Mouse (Mus musculus) hindbrain, embryonic 12.5 days (tissue): Measurements from ENCODE around the gene Ulk3. TPM values are rescaled to one million over a fixed set of nuclear protein-coding genes. Genes with fewer than 3 reads are reported as not detected.

ENCODE experiments used
- ATAC-seq: fragments of 200-750 bp; cut with Nextera tagmentation; 2 replicates; pipeline ENCODE4 v1.8.0; 2017; ENCODE audit warnings: moderate TSS enrichment; ENCODE audit not compliant: low FRiP score
- H3K27ac ChIP-seq: fragments of 300-500 bp; sonication (generic); 2 replicates; pipeline ENCODE4 v1.5.1; 2016; ENCODE audit warnings: mild to moderate bottlenecking
- H3K27me3 ChIP-seq: fragments of 300-500 bp; sonication (generic); 2 replicates; pipeline ENCODE4 v1.6.1; 2016; ENCODE audit warnings: mild to moderate bottlenecking
- H3K36me3 ChIP-seq: fragments of 300-500 bp; sonication (generic); 2 replicates; pipeline ENCODE4 v1.6.1; 2016; ENCODE audit warnings: mild to moderate bottlenecking
- H3K4me1 ChIP-seq: fragments of 300-500 bp; sonication (generic); 2 replicates; pipeline ENCODE4 v1.6.1; 2016
- H3K4me2 ChIP-seq: fragments of 300-500 bp; sonication (generic); replicated peaks from 2 replicates; pipeline ENCODE4 v1.6.1; 2016; ENCODE audit warnings: mild to moderate bottlenecking
- H3K4me3 ChIP-seq: fragments of 300-500 bp; sonication (generic); 2 replicates; pipeline ENCODE4 v1.5.1; 2016; ENCODE audit warnings: mild to moderate bottlenecking
- H3K9ac ChIP-seq: fragments of 300-500 bp; sonication (generic); 2 replicates; pipeline ENCODE4 v1.6.1; 2016; ENCODE audit warnings: mild to moderate bottlenecking, moderate library complexity
- H3K9me3 ChIP-seq: fragments of 300-500 bp; sonication (generic); replicated peaks from 2 replicates; pipeline ENCODE4 v1.6.1; 2016; ENCODE audit warnings: mild to moderate bottlenecking
- WGBS: fragments of 180-500 bp; shearing (Covaris S2); methylation state at CpG from one replicate; pipeline ENCODE4 v1.1.7; 2016; 5-methylcytosine and 5-hydroxymethylcytosine counted together
- polyA plus RNA-seq: library from polyadenylated mRNA; unstranded; fragments of >200 nt; fragmentation: Nextera tagmentation; extraction: Ambion mirVana; gene quantifications from 2 replicates; pipeline ENCODE4 v1.2.1, GENCODE M21; 2016

Ulk3 gene
- polyA plus RNA-seq, 1 experiment from 2014 or later: 20.1 TPM

DNA sequence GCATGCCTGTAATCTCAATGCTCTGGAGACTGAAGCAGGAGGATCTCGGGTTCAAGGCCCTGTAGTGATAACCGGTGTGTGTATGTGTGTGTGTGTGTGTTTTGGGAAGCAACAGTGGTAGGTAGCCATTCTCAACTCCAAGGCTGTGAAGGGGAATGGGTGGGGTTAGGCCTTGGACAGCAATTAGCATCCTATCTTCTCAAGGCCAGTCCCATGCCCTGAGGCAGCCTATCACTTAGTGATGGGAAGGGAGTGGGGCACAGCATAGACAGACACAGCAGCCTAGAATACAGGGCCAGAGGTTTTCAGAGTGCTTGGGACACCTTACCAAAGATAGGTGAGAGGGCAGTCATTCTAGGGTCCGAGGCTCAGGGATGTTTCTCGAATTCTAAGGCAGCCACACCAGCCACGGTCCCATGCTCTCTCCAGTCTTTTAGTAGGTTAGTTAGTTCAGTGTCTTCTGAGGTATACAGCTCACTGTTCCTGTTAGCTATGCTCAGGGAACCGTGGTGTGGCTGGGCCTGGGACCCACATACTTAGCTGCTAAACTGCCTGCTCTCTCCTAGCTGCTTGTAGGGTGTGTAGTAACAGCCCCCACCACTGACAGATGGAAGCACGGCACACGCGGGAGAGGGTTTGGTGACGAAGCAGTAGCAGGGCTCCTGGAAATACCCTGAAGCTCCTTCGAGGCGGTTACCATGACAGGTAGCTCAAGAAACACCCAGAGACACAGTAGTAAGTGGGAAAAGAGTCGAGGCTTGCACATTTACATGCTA is 52.7 kb downstream of the Ulk3 start:
- Histone ChIP-seq H3K9ac (no peak overlapping the region), H3K4me1 (peaks cover 78% of the 10 kb centered on the region), H3K27me3 (no peaks in the 10 kb centered on the region), H3K36me3 (peaks cover 9% of the 10 kb centered on the region; the same call in 1 of the 2 replicates), H3K27ac (no peak overlapping the region), H3K4me2 (no peak overlapping the region), H3K9me3 (no peaks in the 10 kb centered on the region), H3K4me3 (no peak overlapping the region)
- 87% methylated on average over 13 of the region's 13 CpGs for WGBS
- no peak for ATAC-seq

DNA sequence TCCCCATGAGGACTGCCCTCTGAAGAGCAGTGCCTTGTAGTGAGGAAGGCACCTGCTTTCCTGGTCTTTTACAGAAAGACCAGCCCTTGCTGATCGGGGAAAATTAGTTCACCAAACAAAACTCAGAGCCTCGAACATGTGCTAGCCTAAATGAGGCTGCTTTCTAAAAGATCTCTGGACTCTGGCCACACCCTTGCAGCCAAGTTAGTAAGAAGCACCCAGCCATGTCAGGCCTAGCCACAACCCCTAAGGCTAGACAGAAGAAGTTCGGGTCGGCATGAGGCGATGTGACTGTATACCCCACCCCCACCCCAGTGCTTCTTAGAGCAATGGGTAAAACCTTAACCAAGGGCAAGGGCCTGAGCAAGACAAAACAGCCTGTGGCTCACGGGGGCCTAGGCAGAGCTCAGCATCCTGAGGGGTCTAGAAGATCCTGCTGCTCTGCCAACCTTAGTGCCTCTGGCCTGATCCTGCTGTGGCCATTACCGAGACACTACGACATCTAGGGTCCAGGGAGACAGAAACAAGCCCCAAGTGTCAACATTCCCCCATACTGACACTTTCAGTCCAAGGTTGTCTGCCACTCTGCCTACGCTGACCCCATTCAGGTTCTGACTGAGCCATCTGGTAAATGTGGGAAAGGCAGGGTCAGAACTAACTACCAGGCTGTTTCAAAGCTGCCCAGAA is 54.1 kb downstream of the Ulk3 start:
- Histone ChIP-seq H3K36me3 (peaks cover 9% of the 10 kb centered on the region; the same call in 1 of the 2 replicates), H3K9me3 (no peaks in the 10 kb centered on the region), H3K27ac (peak overlapping the region; percentile 41; the same call in 1 of the 2 replicates), H3K4me1 (peaks cover 65% of the 10 kb centered on the region), H3K27me3 (no peaks in the 10 kb centered on the region), H3K9ac (peak overlapping the region; percentile 100), H3K4me3 (peak overlapping the region; percentile 98), H3K4me2 (peak overlapping the region; percentile 97)
- no peak for ATAC-seq
- WGBS: 76% methylated on average over 9 of the region's 9 CpGs

DNA sequence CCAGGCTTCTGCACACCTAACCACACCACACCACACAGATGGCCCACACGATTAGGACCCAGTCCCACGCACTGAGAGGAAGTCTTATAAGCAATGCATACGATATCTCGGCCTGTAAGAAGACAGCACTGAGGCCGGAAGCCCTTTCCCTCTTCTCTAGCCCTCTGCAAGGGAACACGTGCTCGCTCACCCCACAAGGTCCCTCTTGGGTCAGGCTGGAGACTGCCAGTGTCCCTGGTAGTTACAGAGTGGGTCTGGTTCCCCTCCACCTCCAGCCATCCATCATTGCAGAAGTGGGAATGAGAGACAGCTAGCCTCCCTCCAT is 54.6 kb downstream of the Ulk3 start:
- Histone ChIP-seq H3K9me3 (no peaks in the 10 kb centered on the region), H3K4me2 (peak overlapping the region; percentile 97), H3K9ac (peak overlapping the region; percentile 100), H3K4me1 (peaks cover 60% of the 10 kb centered on the region), H3K36me3 (peaks cover 9% of the 10 kb centered on the region; the same call in 1 of the 2 replicates), H3K27me3 (no peaks in the 10 kb centered on the region), H3K4me3 (peak overlapping the region; percentile 98), H3K27ac (peak overlapping the region; percentile 41; the same call in 1 of the 2 replicates)
- ATAC-seq: no peak
- WGBS: 59% methylated on average over 7 of the region's 7 CpGs

DNA sequence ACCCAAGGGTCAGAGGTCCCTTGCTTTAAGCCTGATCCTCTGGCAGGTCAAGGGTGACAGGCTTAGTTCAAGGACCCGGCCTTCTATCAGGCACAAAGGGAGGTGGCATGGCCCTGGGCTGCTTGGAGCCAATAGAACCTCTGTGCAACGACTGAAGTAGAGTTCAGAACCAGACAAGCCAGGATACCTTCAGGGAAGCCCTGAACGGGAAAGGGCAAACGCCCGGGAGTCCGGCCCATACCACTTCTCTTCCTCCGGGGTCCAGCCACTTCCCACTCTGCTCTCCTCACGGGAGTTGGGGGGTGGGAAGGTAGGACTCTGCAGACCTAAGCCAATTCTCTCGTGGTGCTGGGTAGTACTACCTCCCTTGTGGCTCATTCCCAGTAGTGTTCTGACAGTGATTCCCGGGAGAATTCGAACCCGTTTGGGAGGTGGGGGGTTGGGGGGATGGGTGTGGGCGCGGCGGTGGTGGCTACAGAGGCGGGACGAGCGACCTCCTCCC is 55.2 kb downstream of the Ulk3 start:
- WGBS: 2% methylated on average over 18 of the region's 18 CpGs
- Histone ChIP-seq H3K4me1 (peaks cover 54% of the 10 kb centered on the region), H3K4me2 (peak overlapping the region; percentile 97), H3K9me3 (no peaks in the 10 kb centered on the region), H3K27me3 (no peaks in the 10 kb centered on the region), H3K9ac (peak overlapping the region; percentile 100), H3K36me3 (peaks cover 9% of the 10 kb centered on the region; the same call in 1 of the 2 replicates), H3K27ac (peak overlapping the region; percentile 98), H3K4me3 (peak overlapping the region; percentile 98)
- peak; percentile 47 for ATAC-seq

DNA sequence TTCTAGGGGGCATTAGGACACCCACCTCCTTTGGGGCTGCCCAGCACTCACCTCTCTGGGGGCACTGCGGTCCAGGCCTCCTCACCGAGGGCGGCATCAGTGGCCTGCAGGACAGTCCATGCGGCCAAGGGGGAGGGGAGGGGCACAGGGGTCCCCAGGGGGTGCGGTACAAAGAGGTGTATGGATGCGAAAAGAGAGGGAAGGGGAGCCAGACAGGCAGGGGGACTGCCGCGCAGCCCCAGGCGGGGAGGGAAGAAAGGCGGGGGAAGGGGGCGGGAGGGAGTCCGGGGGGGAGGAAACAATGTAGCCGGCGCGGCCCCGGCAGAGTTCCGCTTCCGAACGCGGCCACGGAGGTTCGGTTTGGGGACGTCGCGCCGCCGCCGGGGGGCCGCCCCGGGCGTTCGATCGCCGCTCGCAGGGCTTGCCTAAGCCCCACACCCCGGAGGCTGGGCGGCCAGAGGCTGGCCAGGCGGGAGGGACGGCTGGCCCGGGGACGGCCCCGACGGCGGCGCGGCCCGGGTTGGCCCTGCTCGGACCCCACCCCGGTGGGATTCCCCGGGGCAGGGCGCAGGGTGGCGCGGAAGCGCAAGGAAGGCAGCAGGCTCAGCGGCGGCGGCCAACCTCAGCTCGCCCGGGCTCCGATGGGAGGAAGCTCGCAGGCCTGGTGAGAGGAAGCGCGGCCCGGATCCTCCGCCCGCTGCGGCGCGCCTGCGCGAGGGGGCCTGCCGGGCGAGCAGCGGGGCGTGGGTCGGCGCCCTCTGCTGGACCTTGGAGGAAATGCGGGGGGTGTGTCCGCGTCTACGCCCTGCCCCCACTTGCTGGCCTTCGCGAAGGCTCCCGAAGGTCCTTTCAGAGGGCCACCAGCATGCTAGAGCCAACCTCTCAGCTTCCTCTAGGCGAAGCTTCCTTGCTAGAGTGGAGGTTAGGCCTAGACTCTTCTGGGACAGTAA is 56.0 kb downstream of the Ulk3 start:
- Histone ChIP-seq H3K4me2 (peak overlapping the region; percentile 97), H3K9me3 (no peaks in the 10 kb centered on the region), H3K4me3 (peak overlapping the region; percentile 98), H3K27me3 (no peaks in the 10 kb centered on the region), H3K36me3 (peaks cover 9% of the 10 kb centered on the region; the same call in 1 of the 2 replicates), H3K27ac (peak overlapping the region; percentile 98), H3K4me1 (peaks cover 46% of the 10 kb centered on the region), H3K9ac (peak overlapping the region; percentile 100)
- ATAC-seq: peak; percentile 90
- WGBS: under 1% methylated on average over 75 of the region's 85 CpGs

Other genes with a start within 250 kb of the Ulk3 start
- gene Ppcdc, start 149.3 kb upstream of the Ulk3 start, polyA plus RNA-seq: 20.0 and 24.6 TPM in 2 replicates
- 47.5 and 49.9 TPM in 2 replicates for gene Scamp5, start 121.4 kb upstream of the Ulk3 start, polyA plus RNA-seq
- 7.3 and 7.6 TPM in 2 replicates for gene Rpp25, start 85.4 kb upstream of the Ulk3 start, polyA plus RNA-seq
- gene Cox5a, start 68.2 kb upstream of the Ulk3 start, polyA plus RNA-seq: 655 and 680 TPM in 2 replicates
- gene Fam219b, start 51.9 kb upstream of the Ulk3 start, polyA plus RNA-seq: 20.0 and 21.0 TPM in 2 replicates
- 59.2 and 61.4 TPM in 2 replicates for gene Mpi, start 36.7 kb upstream of the Ulk3 start, polyA plus RNA-seq
- gene Scamp2, start 28.5 kb upstream of the Ulk3 start, polyA plus RNA-seq: 61.9 and 63.3 TPM in 2 replicates
- gene Cplx3, start 16.8 kb downstream of the Ulk3 start, polyA plus RNA-seq: 0.08 and 0.27 TPM in 2 replicates
- gene Lman1l, start 31.3 kb downstream of the Ulk3 start, polyA plus RNA-seq: not detected in 2 replicates
- gene Csk, start 64.2 kb downstream of the Ulk3 start, polyA plus RNA-seq: 38.3 and 41.6 TPM in 2 replicates
- not detected in 2 replicates for gene Cyp1a2, start 94.3 kb downstream of the Ulk3 start, polyA plus RNA-seq
- gene Cyp1a1, start 98.5 kb downstream of the Ulk3 start, polyA plus RNA-seq: 0.12 TPM in 1 of 2 replicates, not detected in the other
- gene Edc3, start 119.1 kb downstream of the Ulk3 start, polyA plus RNA-seq: 39.4 and 40.3 TPM in 2 replicates
- 81.8 and 82.5 TPM in 2 replicates for gene Clk3, start 176.4 kb downstream of the Ulk3 start, polyA plus RNA-seq
- 19.0 and 22.9 TPM in 2 replicates for gene Arid3b, start 247.3 kb downstream of the Ulk3 start, polyA plus RNA-seq